Mouse (Mus musculus) small intestine, adult 2 months (tissue): ENCODE measurements around the gene Gm19935. TPM values are rescaled to one million over a fixed set of nuclear protein-coding genes. Genes with fewer than 3 reads are reported as not detected.
A peak's percentile ranks its signal among the peaks of the same experiment; 100 is the strongest.

Experiments
- H3K27ac ChIP-seq: fragments of 200-500 bp; 2 replicates; pipeline ENCODE4 v1.5.1; 2012; ENCODE audit warnings: low read depth, low read length, control low read depth, inconsistent platforms; ENCODE audit not compliant: insufficient read depth
- H3K27me3 ChIP-seq: fragments of 200-500 bp; 2 replicates; pipeline ENCODE4 v1.6.1; 2012; ENCODE audit warnings: mild to moderate bottlenecking, moderate library complexity, low read length, inconsistent platforms; ENCODE audit not compliant: control insufficient read depth, insufficient read depth
- H3K36me3 ChIP-seq: fragments of 200-500 bp; 2 replicates; pipeline ENCODE4 v1.6.1; 2012; ENCODE audit warnings: mild to moderate bottlenecking, low read length, control low read depth, inconsistent platforms; ENCODE audit not compliant: control insufficient read depth, insufficient read depth
- H3K4me1 ChIP-seq: fragments of 200-500 bp; 2 replicates; pipeline ENCODE4 v1.6.1; 2012; ENCODE audit warnings: low read length, inconsistent platforms, mixed read lengths; ENCODE audit not compliant: control insufficient read depth, insufficient read depth, insufficient read length
- H3K4me3 ChIP-seq: fragments of 200-500 bp; 2 replicates; pipeline ENCODE4 v1.5.1; 2012; ENCODE audit warnings: low read depth, mild to moderate bottlenecking, control low read depth, inconsistent platforms, low read length, moderate library complexity
- CTCF ChIP-seq: fragments of 200-500 bp; IDR thresholded peaks from 2 replicates; pipeline ENCODE4 v1.5.1; 2012; ENCODE audit warnings: low read depth, mild to moderate bottlenecking, control low read depth, inconsistent platforms, low read length, moderate library complexity, mixed read lengths; ENCODE audit not compliant: insufficient replicate concordance, insufficient read length; ENCODE audit errors: extremely low read depth
- POLR2A ChIP-seq: fragments of 200-500 bp; IDR thresholded peaks from 2 replicates; pipeline ENCODE4 v1.6.1; 2012; ENCODE audit warnings: low read depth, mild to moderate bottlenecking, control low read depth, inconsistent platforms, low read length, moderate library complexity
- WGBS: fragments of 180-500 bp; shearing (Covaris S2); methylation state at CpG from one replicate; pipeline ENCODE4 v1.1.7; 2018; 5-methylcytosine and 5-hydroxymethylcytosine counted together
- polyA plus RNA-seq: library from polyadenylated mRNA; depleted of rRNA; stranded (reverse); fragments of >200 nt; gene quantifications from 2 replicates; pipeline ENCODE4 v1.2.3, GENCODE M21; 2012; rRNA removed

The Gm19935 gene
- polyA plus RNA-seq, result not detected in 2 replicates

DNA sequence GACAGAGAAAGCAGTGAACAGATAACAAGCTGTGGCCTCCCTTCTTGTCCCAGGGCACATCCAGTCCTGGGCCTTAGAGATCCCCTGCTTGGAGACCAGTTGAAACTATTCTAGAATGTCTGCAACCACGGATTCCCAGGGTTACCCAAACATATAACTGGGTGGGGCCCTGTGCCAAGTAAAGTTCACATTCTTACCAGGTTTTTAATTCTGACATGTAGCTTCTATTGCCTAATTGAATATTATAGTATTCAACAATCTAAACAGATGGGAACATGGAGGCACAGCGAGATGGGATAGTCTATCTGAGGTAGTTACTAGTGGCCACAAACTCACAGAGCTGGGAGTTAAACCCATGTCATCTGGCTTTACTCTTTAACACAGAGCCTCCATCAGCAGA, at the start of gene Gm19935:
Gm19935 (minus strand) TSS at position 101 of the 400 bp plus-strand sequence.
- H3K27me3 ChIP-seq, result no peaks in the 10 kb centered on the region
- WGBS, result 57% methylated on average over 2 of the region's 2 CpGs
- no peak for TF ChIP-seq POLR2A
- no peak for TF ChIP-seq CTCF
- H3K4me3 ChIP-seq, result no peak within 1 kb of the TSS
- no peaks in the 10 kb centered on the region for H3K36me3 ChIP-seq
- no peaks in the 10 kb centered on the region for H3K4me1 ChIP-seq
- no peak within 1 kb of the TSS for H3K27ac ChIP-seq

DNA sequence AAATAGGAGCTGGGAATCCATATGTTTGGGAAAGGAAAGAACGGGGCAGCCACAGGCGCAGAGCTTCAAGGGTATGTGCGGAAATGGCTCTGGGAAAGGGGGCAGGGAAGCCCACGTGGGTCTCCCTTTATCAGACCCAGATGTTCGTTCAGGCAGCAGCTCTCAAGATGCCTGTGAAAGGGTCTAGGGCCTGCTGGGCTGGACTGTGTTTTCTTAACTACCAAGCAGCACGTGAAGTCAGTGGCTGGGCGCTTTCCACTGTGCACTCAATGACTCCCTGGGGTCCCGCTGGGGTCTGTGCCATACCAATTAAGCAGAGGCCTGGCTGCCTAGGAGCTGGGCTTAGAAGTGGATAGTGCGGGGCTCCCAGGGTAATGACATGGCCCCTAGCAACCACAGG, 44.8 kb upstream of the Gm19935 start:
- no peak for TF ChIP-seq POLR2A
- no peak for TF ChIP-seq CTCF
- Histone ChIP-seq H3K4me1 (no peaks in the 10 kb centered on the region), H3K4me3 (no peak overlapping the region), H3K27me3 (no peaks in the 10 kb centered on the region), H3K27ac (no peak overlapping the region), H3K36me3 (no peaks in the 10 kb centered on the region)
- WGBS, result 80% methylated on average over 9 of the region's 9 CpGs

DNA sequence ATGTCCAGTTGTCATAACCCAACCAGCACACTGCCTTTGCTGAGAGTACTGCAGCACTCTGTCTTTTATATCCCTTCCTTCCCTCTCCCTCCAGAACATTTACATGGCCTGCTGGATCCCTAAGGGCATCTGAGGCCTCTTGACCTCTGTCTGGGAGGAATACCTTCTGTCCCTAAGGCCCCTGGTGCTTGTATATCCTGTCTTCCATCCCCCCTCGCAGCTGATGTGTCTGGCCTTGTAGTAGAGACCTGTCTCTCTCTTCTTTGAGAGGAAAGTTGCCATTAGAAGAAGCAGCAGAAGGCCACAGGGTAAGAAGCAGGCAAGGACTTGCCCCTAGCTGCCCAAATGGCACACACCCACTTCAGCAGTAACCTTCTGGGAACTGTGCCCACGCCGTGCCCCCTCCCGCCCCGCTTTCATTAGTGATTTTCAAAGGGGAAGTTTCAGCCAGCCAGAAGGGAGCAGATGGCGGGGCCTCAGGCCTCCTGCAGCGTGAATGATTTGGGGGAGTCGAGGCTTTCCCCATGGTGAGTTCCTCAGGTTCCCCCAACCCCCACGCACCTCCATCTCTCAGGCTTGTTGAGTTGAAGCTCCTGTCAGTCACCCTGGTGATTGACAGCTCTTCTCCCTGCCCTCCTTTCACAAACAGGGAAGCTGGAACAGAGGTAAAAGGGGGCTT, 44.2 kb upstream of the Gm19935 start:
- Histone ChIP-seq H3K27me3 (no peaks in the 10 kb centered on the region), H3K27ac (no peak overlapping the region), H3K4me3 (no peak overlapping the region), H3K4me1 (no peaks in the 10 kb centered on the region), H3K36me3 (no peaks in the 10 kb centered on the region)
- WGBS, result 49% methylated on average over 9 of the region's 9 CpGs
- TF ChIP-seq POLR2A, result no peak
- TF ChIP-seq CTCF, result no peak

DNA sequence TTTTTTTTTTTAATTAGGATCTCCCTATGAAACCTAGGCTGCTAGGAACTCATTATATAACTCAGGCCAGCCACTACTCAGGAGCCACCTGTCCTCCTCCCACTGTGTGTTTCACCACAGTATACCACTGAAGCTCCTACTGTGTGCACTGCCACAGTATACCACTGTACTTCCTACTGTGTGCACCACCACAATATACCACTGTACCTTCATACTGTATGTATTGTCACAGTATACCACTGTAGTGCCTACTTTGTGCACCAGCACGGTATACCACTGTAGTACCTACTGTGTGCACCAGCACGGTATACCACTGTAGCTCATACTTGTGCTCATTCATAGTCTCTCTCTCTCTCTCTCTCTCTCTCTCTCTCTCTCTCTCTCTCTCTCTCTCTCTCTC, 40.9 kb upstream of the Gm19935 start:
- no peak overlapping the region for H3K27ac ChIP-seq
- WGBS, result 97% methylated on average over 2 of the region's 2 CpGs
- H3K4me1 ChIP-seq, result peaks cover 8% of the 10 kb centered on the region
- no peaks in the 10 kb centered on the region for H3K36me3 ChIP-seq
- TF ChIP-seq POLR2A (no peak), CTCF (no peak)
- no peak overlapping the region for H3K4me3 ChIP-seq
- H3K27me3 ChIP-seq, result no peaks in the 10 kb centered on the region

DNA sequence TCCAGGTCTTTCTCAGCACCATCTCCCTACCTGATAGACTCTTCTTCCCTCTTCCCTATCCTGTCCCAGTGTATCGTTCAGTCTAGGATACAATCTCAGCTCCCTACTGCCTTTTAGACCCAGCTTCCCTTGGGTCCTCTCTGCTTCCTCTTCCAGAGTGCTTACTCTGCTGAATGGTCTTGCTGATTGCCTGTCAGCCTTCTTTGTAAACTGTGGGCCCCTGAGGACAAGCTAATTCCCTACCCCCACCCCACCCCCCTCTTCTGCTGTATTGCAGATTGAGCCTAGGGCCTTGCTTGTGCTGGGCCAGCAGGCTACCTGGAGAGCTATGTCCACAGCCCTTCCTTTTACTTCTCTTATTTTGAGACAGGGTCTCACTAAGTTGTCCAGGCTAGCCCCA, 39.8 kb upstream of the Gm19935 start:
- TF ChIP-seq POLR2A (no peak), CTCF (no peak)
- H3K4me3 ChIP-seq, result no peak overlapping the region
- H3K27ac ChIP-seq, result no peak overlapping the region
- H3K27me3 ChIP-seq, result no peaks in the 10 kb centered on the region
- WGBS, result 95% methylated on average over 1 of the region's 1 CpGs
- no peaks in the 10 kb centered on the region for H3K36me3 ChIP-seq
- peaks cover 8% of the 10 kb centered on the region for H3K4me1 ChIP-seq

DNA sequence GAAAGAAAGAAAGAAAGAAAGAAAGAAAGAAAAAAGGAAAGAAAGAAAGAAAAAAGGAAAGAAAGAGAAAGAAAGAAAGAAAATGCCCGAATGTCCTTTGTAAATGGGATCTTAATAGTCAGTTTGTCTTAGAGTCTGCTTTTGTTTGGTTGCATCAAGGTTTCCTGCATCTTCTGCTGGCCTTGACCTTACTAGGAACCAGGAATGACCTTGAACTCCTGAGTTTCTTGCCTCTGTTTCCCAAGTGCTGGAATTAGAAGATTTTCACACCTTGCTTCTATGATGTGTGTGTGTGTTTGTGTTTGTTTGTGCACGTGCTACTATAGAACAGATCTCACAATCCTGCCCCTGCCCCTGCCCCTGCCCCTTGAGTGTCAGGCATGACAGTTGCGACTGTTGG, 39.0 kb upstream of the Gm19935 start:
- H3K4me3 ChIP-seq, result no peak overlapping the region
- no peak overlapping the region for H3K27ac ChIP-seq
- TF ChIP-seq POLR2A, result no peak
- no peak for TF ChIP-seq CTCF
- H3K4me1 ChIP-seq, result peaks cover 8% of the 10 kb centered on the region
- WGBS, result 98% methylated on average over 3 of the region's 3 CpGs
- H3K36me3 ChIP-seq, result no peaks in the 10 kb centered on the region; the same call in 1 of the 2 replicates
- H3K27me3 ChIP-seq, result no peaks in the 10 kb centered on the region

DNA sequence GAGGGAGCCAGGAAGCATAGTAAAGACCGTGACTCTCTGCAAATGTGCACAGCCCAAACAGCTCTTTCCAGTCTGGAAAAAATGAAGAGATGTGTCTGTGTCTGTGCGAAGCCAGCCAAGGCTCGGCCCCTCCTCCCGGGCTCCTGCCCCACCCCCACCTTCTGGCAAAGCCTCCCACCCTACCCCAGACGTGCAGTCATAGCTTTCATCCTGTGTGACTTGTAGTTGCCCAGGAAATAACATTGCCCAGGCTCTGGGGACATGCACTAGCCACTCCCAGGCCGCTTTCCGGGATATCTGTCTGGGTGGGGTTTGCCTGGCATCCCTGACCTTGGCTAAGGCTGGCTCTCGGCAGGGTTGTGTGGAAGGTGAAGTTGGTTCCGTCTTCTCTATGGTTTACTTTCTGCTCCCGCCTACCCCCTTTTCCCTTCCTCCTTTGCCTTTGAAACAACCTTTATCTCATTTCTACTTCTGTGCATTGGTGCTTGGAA, 37.5 kb upstream of the Gm19935 start:
- 5% methylated on average over 10 of the region's 10 CpGs for WGBS
- H3K4me1 ChIP-seq, result peaks cover 8% of the 10 kb centered on the region
- TF ChIP-seq POLR2A, result no peak
- no peak for TF ChIP-seq CTCF
- no peaks in the 10 kb centered on the region for H3K27me3 ChIP-seq
- no peak overlapping the region for H3K4me3 ChIP-seq
- peaks cover 3% of the 10 kb centered on the region for H3K36me3 ChIP-seq
- peak overlapping the region; percentile 50 for H3K27ac ChIP-seq
